Mouse (Mus musculus): ENCODE measurements around the gene Phospho2. TPM values are rescaled to one million over a fixed set of nuclear protein-coding genes. Genes with fewer than 3 reads are reported as not detected.

The Phospho2 gene
- polyA plus RNA-seq, 1 experiment from 2014 or later, result 36.5 TPM

GRCm38 (mm10) chr2:69820201-69820600, 30.8 kb downstream of the Phospho2 start:
- ATAC-seq, result no peak
- Histone ChIP-seq H3K9me3 (ENCODE audit: control insufficient read depth, low read length) (no peaks in the 10 kb centered on the region), H3K27me3 (replicated peaks; ENCODE audit: control insufficient read depth, insufficient read depth, low read length) (no peaks in the 10 kb centered on the region), H3K4me1 (ENCODE audit: control insufficient read depth, insufficient read depth, low read depth, low read length) (peaks cover 18% of the 10 kb centered on the region), H3K4me3 (ENCODE audit: low read length) (no peak overlapping the region), H3K27ac (ENCODE audit: low read depth, low read length) (no peak overlapping the region), H3K9ac (ENCODE audit: low read depth, low read length) (no peak overlapping the region), H3K36me3 (ENCODE audit: control insufficient read depth, insufficient read depth, low read length) (no peaks in the 10 kb centered on the region), H3K4me2 (ENCODE audit: low read length) (no peak overlapping the region)
- WGBS, result 70% methylated on average over 1 of the region's 1 CpGs

- Histone ChIP-seq H3K4me1 (ENCODE audit: control insufficient read depth, insufficient read depth, low read depth, low read length) (peaks cover 25% of the 10 kb centered on the region), H3K4me2 (ENCODE audit: low read length) (peak within 1 kb of the TSS; percentile 65), H3K36me3 (ENCODE audit: control insufficient read depth, insufficient read depth, low read length) (no peaks in the 10 kb centered on the region), H3K9me3 (ENCODE audit: control insufficient read depth, low read length) (no peaks in the 10 kb centered on the region), H3K9ac (ENCODE audit: low read depth, low read length) (peak within 1 kb of the TSS; percentile 99), H3K27ac (ENCODE audit: low read depth, low read length) (peak within 1 kb of the TSS; percentile 97), H3K27me3 (replicated peaks; ENCODE audit: control insufficient read depth, insufficient read depth, low read length) (no peaks in the 10 kb centered on the region), H3K4me3 (ENCODE audit: low read length) (peak within 1 kb of the TSS; percentile 77)
- ATAC-seq, result no peak
- 20% methylated on average over 8 of the region's 8 CpGs for WGBS
Measured at GRCm38 (mm10) chr2:69821711-69822110, 32.3 kb downstream of the Phospho2 start, which contains the start of gene Klhl23. Klhl23 (plus strand) TSS chr2:69821944.

- Histone ChIP-seq H3K9ac (ENCODE audit: low read depth, low read length) (peak overlapping the region; percentile 99), H3K4me1 (ENCODE audit: control insufficient read depth, insufficient read depth, low read depth, low read length) (peaks cover 25% of the 10 kb centered on the region), H3K27me3 (replicated peaks; ENCODE audit: control insufficient read depth, insufficient read depth, low read length) (no peaks in the 10 kb centered on the region), H3K4me3 (ENCODE audit: low read length) (peak overlapping the region; percentile 77), H3K9me3 (ENCODE audit: control insufficient read depth, low read length) (no peaks in the 10 kb centered on the region), H3K36me3 (ENCODE audit: control insufficient read depth, insufficient read depth, low read length) (no peaks in the 10 kb centered on the region), H3K27ac (ENCODE audit: low read depth, low read length) (peak overlapping the region; percentile 97), H3K4me2 (ENCODE audit: low read length) (peak overlapping the region; percentile 65)
- 0% methylated on average over 45 of the region's 80 CpGs for whole genome bisulfite sequencing
- ATAC-seq, result peak; percentile 83
Measured at GRCm38 (mm10) chr2:69822361-69823128, 33.1 kb downstream of the Phospho2 start.

GRCm38 (mm10) chr2:69823129-69823677, 33.8 kb downstream of the Phospho2 start:
- H3K36me3 ChIP-seq (ENCODE audit: control insufficient read depth, insufficient read depth, low read length), result no peaks in the 10 kb centered on the region
- peak overlapping the region; percentile 99 for H3K9ac ChIP-seq (ENCODE audit: low read depth, low read length)
- H3K9me3 ChIP-seq (ENCODE audit: control insufficient read depth, low read length), result no peaks in the 10 kb centered on the region
- peak overlapping the region; percentile 77 for H3K4me3 ChIP-seq (ENCODE audit: low read length)
- H3K27ac ChIP-seq (ENCODE audit: low read depth, low read length), result peak overlapping the region; percentile 97
- peaks cover 27% of the 10 kb centered on the region for H3K4me1 ChIP-seq (ENCODE audit: control insufficient read depth, insufficient read depth, low read depth, low read length)
- WGBS, result 1% methylated on average over 30 of the region's 45 CpGs
- H3K27me3 ChIP-seq (replicated peaks; ENCODE audit: control insufficient read depth, insufficient read depth, low read length), result no peaks in the 10 kb centered on the region
- peak overlapping the region; percentile 65 for H3K4me2 ChIP-seq (ENCODE audit: low read length)
- ATAC-seq, result peak; percentile 86

- WGBS, result 72% methylated on average over 10 of the region's 10 CpGs
- peak overlapping the region; percentile 19; the same call in 1 of the 2 replicates for H3K9ac ChIP-seq (ENCODE audit: low read depth, low read length)
Measured at GRCm38 (mm10) chr2:69825898-69826297, 36.5 kb downstream of the Phospho2 start.

GRCm38 (mm10) chr2:69826380-69826779, 37.0 kb downstream of the Phospho2 start:
- Histone ChIP-seq H3K4me3 (ENCODE audit: low read length) (no peak overlapping the region), H3K4me1 (ENCODE audit: control insufficient read depth, insufficient read depth, low read depth, low read length) (peaks cover 28% of the 10 kb centered on the region), H3K36me3 (ENCODE audit: control insufficient read depth, insufficient read depth, low read length) (peaks cover 11% of the 10 kb centered on the region), H3K9me3 (ENCODE audit: control insufficient read depth, low read length) (no peaks in the 10 kb centered on the region), H3K9ac (ENCODE audit: low read depth, low read length) (no peak overlapping the region), H3K27ac (ENCODE audit: low read depth, low read length) (peak overlapping the region; percentile 33), H3K27me3 (replicated peaks; ENCODE audit: control insufficient read depth, insufficient read depth, low read length) (no peaks in the 10 kb centered on the region), H3K4me2 (ENCODE audit: low read length) (peak overlapping the region; percentile 24; the same call in 1 of the 2 replicates)
- WGBS, result 45% methylated on average over 2 of the region's 2 CpGs
- peak; percentile 26; the same call in 1 of the 2 replicates for ATAC-seq

More at GRCm38 (mm10) chr2:69825898-69826297, 36.5 kb downstream of the Phospho2 start:
- Histone ChIP-seq H3K9me3 (ENCODE audit: control insufficient read depth, low read length) (no peaks in the 10 kb centered on the region), H3K27ac (ENCODE audit: low read depth, low read length) (peak overlapping the region; percentile 33), H3K4me1 (ENCODE audit: control insufficient read depth, insufficient read depth, low read depth, low read length) (peaks cover 28% of the 10 kb centered on the region), H3K4me2 (ENCODE audit: low read length) (no peak overlapping the region), H3K27me3 (replicated peaks; ENCODE audit: control insufficient read depth, insufficient read depth, low read length) (no peaks in the 10 kb centered on the region), H3K4me3 (ENCODE audit: low read length) (no peak overlapping the region), H3K36me3 (ENCODE audit: control insufficient read depth, insufficient read depth, low read length) (peaks cover 8% of the 10 kb centered on the region)
- ATAC-seq, result no peak

GRCm38 (mm10) chr2:69828031-69828430, 38.6 kb downstream of the Phospho2 start:
- peaks cover 20% of the 10 kb centered on the region for H3K4me1 ChIP-seq (ENCODE audit: control insufficient read depth, insufficient read depth, low read depth, low read length)
- H3K4me2 ChIP-seq (ENCODE audit: low read length), result no peak overlapping the region
- WGBS, result 61% methylated on average over 7 of the region's 7 CpGs
- no peaks in the 10 kb centered on the region for H3K9me3 ChIP-seq (ENCODE audit: control insufficient read depth, low read length)
- peaks cover 11% of the 10 kb centered on the region for H3K36me3 ChIP-seq (ENCODE audit: control insufficient read depth, insufficient read depth, low read length)
- ATAC-seq, result no peak
- no peak overlapping the region for H3K4me3 ChIP-seq (ENCODE audit: low read length)
- no peak overlapping the region for H3K9ac ChIP-seq (ENCODE audit: low read depth, low read length)
- H3K27me3 ChIP-seq (replicated peaks; ENCODE audit: control insufficient read depth, insufficient read depth, low read length), result no peaks in the 10 kb centered on the region
- no peak overlapping the region for H3K27ac ChIP-seq (ENCODE audit: low read depth, low read length)

GRCm38 (mm10) chr2:69829680-69830079, 40.3 kb downstream of the Phospho2 start:
- ATAC-seq, result no peak
- Histone ChIP-seq H3K4me2 (ENCODE audit: low read length) (no peak overlapping the region), H3K4me1 (ENCODE audit: control insufficient read depth, insufficient read depth, low read depth, low read length) (peaks cover 13% of the 10 kb centered on the region), H3K9ac (ENCODE audit: low read depth, low read length) (no peak overlapping the region), H3K9me3 (ENCODE audit: control insufficient read depth, low read length) (no peaks in the 10 kb centered on the region), H3K36me3 (ENCODE audit: control insufficient read depth, insufficient read depth, low read length) (peaks cover 24% of the 10 kb centered on the region), H3K27ac (ENCODE audit: low read depth, low read length) (no peak overlapping the region), H3K27me3 (replicated peaks; ENCODE audit: control insufficient read depth, insufficient read depth, low read length) (no peaks in the 10 kb centered on the region), H3K4me3 (ENCODE audit: low read length) (no peak overlapping the region)
- 88% methylated on average over 2 of the region's 2 CpGs for WGBS

- Histone ChIP-seq H3K27me3 (replicated peaks; ENCODE audit: control insufficient read depth, insufficient read depth, low read length) (no peaks in the 10 kb centered on the region), H3K4me2 (ENCODE audit: low read length) (no peak overlapping the region), H3K27ac (ENCODE audit: low read depth, low read length) (no peak overlapping the region), H3K36me3 (ENCODE audit: control insufficient read depth, insufficient read depth, low read length) (peaks cover 24% of the 10 kb centered on the region), H3K9ac (ENCODE audit: low read depth, low read length) (no peak overlapping the region), H3K4me1 (ENCODE audit: control insufficient read depth, insufficient read depth, low read depth, low read length) (peaks cover 10% of the 10 kb centered on the region), H3K9me3 (ENCODE audit: control insufficient read depth, low read length) (no peaks in the 10 kb centered on the region), H3K4me3 (ENCODE audit: low read length) (no peak overlapping the region)
- WGBS, result 91% methylated on average over 8 of the region's 8 CpGs
- ATAC-seq, result no peak
Measured at GRCm38 (mm10) chr2:69830116-69830515, 40.7 kb downstream of the Phospho2 start.
